Mouse (Mus musculus) embryonic fibroblast, embryonic 13.5 days (primary cell): ENCODE measurements around the gene Gm3248.
"Not testable (repeated sequence)": the region's sequence is repeated elsewhere in the genome, so short reads cannot be mapped to it uniquely, and the experiment has no call there.

Experiments
- CTCF ChIP-seq: IDR thresholded peaks from 2 replicates; pipeline ENCODE4 v1.5.1; 2011; ENCODE audit warnings: mild to moderate bottlenecking, control low read depth, low read length, moderate library complexity, borderline replicate concordance; ENCODE audit not compliant: insufficient read depth
- POLR2A ChIP-seq: IDR thresholded peaks from 2 replicates; pipeline ENCODE4 v1.6.1; 2011; ENCODE audit warnings: low read depth, mild to moderate bottlenecking, control low read depth, low read length, moderate library complexity

DNA sequence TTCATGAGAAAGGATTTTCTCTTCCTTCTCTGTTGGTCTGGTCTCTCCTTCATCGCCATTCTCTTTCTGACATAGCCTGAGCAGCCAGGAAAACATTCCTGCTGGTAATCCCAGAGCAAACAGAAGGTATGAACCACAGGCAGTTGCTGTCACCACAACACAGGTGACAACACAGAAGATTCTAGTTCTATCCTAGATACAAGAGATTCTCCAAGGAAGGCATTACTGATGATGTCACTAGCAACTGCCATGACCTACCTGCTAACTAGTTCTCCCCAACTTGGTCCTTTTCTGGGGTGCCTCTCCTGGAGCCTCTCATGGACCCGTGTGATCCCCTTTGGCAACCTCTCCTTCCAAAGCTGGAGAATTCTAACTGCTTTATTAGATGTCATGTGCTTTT lies 17.5 kb upstream of the Gm3248 start, which contains the start of gene Gm3453:
- not testable (repeated sequence) for TF ChIP-seq POLR2A, CTCF
